Mouse (Mus musculus): ENCODE results near the gene Negr1.

GRCm38 (mm10) chr3:156848385-156848784, 286.8 kb downstream of the Negr1 start:
- TF ChIP-seq ZNF384 (IDR thresholded peaks at IDR 0.05; ENCODE audit: low read depth, low read length) = no peak
- TF ChIP-seq ZC3H11A (IDR thresholded peaks at IDR 0.05; ENCODE audit: borderline replicate concordance, low read depth, low read length) = no peak
- no peak for TF ChIP-seq MAFK (IDR thresholded peaks at IDR 0.05; ENCODE audit: insufficient read depth, low read depth, low read length)
- TF ChIP-seq HCFC1 (IDR thresholded peaks at IDR 0.05; ENCODE audit: borderline replicate concordance, insufficient read depth, low read length) = no peak
- TF ChIP-seq CHD2 (IDR thresholded peaks at IDR 0.05; ENCODE audit: low read depth, low read length) = no peak

All from ES-E14 (cell line).